Mouse (Mus musculus): Measurements from ENCODE around the gene Arl11. TPM values are rescaled to one million over a fixed set of nuclear protein-coding genes. Genes with fewer than 3 reads are reported as not detected.

Gene Arl11
- 0.50 TPM for polyA plus RNA-seq (2017; shearing (Covaris generic))

GRCm38 (mm10) chr14:61309593-61309992 is at the start of gene Arl11:
Gene Arl11, plus strand, starts transcription at chr14:61309753.

DNA sequence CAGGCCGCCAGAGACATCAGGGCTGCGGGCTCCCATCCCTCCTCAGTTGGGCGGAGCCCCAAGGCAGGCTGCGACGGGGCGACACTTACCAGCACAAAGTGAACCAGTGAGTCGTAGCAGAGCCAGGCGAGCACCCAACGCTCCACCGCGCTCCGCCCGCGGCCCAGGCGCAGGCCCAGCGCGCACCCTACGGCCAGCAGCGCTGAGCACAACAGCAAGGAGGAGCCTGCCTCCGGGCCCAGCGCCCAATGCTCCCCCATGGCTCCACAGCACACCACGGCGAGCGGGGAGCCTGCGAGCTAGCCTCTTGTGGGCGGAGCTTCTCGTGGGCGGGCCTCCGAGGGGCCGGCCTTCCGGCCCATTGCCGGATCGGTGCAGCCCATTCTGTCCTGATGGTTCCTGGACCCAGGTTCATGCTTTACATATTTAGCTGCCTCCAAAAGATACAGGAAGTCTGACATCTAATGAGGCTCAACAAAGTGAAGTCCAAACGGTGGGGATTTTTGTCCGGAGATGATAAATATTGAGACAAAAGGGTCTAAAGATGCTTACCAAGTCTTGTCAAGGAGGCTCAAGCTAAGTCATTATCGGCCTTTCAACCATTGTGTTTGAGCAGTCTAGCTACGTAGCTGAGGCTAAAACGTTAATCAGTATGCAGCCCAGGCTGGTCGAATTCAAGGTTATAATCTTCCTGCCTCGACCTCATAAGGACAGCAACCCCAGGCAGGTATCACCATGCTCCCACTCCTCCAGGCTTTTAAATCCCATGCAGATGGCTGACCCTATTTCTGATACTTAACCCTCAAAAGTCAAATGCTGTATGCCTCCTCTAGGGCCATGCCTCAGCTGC is 50.8 kb downstream of the Arl11 start, which contains the start of gene Ebpl:
Gene Ebpl, minus strand, starts transcription at position 309 of the 850 bp plus-strand sequence.

Other genes with a start within 250 kb of the Arl11 start
- gene Sacs, start 171.3 kb upstream of the Arl11 start, polyA plus RNA-seq (2017; shearing (Covaris generic)) = 11.3 TPM
- gene Sgcg, start 51.3 kb upstream of the Arl11 start, polyA plus RNA-seq (2017; shearing (Covaris generic)) = not detected
- gene Ebpl, start 50.7 kb downstream of the Arl11 start, polyA plus RNA-seq (2017; shearing (Covaris generic)) = 17.7 TPM
- 40.6 TPM for gene Kpna3, start 130.1 kb downstream of the Arl11 start, polyA plus RNA-seq (2017; shearing (Covaris generic))
- 12.6 TPM for gene Spryd7, start 247.1 kb downstream of the Arl11 start, polyA plus RNA-seq (2017; shearing (Covaris generic))